17 mouse cellular contexts compared by ENCODE assay signal in genomic region chr1:75845771-75846535, GRCm38 (mm10).
"Had no signal": no experiment of that assay in that cellular context is flagged by ENCODE, and none has a peak within 500 bp of the region (broad histone marks: within the 10 kb centered on the region; RNA-seq: fewer than 3 reads in every experiment).

No protein-coding gene starts in this region.

- H3K27ac ChIP-seq: left cerebral cortex, adult 2 months; liver, embryonic 15.5 days; macrophage; midbrain, embryonic 12.5 days; neural tube, embryonic 15.5 days; stomach, postnatal 0 days had no signal

- H3K4me1 ChIP-seq: liver, embryonic 15.5 days; megakaryocyte, embryonic 14.5 days had no signal

- H3K27me3 ChIP-seq: limb, embryonic 13.5 days; liver, embryonic 15.5 days; megakaryocyte, embryonic 14.5 days; neural tube, embryonic 15.5 days had no signal

- H3K9me3 ChIP-seq: limb, embryonic 13.5 days; midbrain, embryonic 12.5 days; neural tube, embryonic 15.5 days had no signal

- H3K4me3 ChIP-seq: left cerebral cortex, adult 2 months; limb, embryonic 13.5 days; liver, embryonic 15.5 days; midbrain, embryonic 12.5 days; neural tube, embryonic 15.5 days had no signal

- H3K36me3 ChIP-seq: limb, embryonic 13.5 days; liver, embryonic 15.5 days; midbrain, embryonic 12.5 days; neural tube, embryonic 15.5 days had no signal

- H3K4me2 ChIP-seq: limb, embryonic 13.5 days; liver, embryonic 11.5 days; liver, embryonic 15.5 days; midbrain, embryonic 12.5 days; neural tube, embryonic 15.5 days had no signal

- H3K9ac ChIP-seq: limb, embryonic 13.5 days; liver, embryonic 15.5 days; midbrain, embryonic 12.5 days; neural tube, embryonic 15.5 days had no signal

- DNase-seq: kidney, adult 18-20 months; kidney, postnatal 10 days; kidney, postnatal 4 days; lung, adult 2 months; lung, postnatal 14 days; right cerebral cortex, adult 18-20 months; right cerebral cortex, postnatal 25 days; thymus, postnatal 4 days had no signal
